Mouse (Mus musculus): ENCODE results near the gene Bcl2l13. TPM values are rescaled to one million over a fixed set of nuclear protein-coding genes. Genes with fewer than 3 reads are reported as not detected.
A peak's percentile ranks its signal among the peaks of the same experiment; 100 is the strongest.

The Bcl2l13 gene
- polyA plus RNA-seq, 1 experiment: 18.0 TPM

DNA sequence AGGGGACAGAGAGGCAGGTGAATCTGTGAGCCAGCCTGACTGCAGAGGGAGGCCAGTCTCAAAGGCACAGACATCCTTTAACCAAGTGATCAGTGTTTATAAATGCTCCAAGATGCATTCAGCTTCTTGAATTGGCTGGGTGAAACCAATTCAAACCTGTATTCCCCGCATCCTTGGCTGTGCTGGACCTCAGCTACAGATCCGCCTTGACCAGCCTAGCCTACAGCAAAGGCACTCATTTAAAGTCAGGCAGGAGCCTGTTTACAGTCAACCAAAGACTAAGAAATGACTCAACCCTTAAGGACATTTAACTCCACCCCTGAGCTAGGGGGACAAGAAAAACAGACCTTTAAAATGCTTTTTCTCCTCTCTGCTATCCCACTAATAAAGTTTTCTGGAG is 16.7 kb upstream of the Bcl2l13 start:
- Histone ChIP-seq H3K4me3 (ENCODE audit: extremely low read depth, insufficient read depth, insufficient read length) (no peak overlapping the region), H3K36me3 (ENCODE audit: control insufficient read depth, insufficient read depth, low read length) (peaks cover 19% of the 10 kb centered on the region), H3K27me3 (ENCODE audit: control insufficient read depth, insufficient read depth, low read length) (no peaks in the 10 kb centered on the region), H3K27ac (ENCODE audit: insufficient read depth, low read length) (no peak overlapping the region), H3K4me1 (ENCODE audit: control insufficient read depth, insufficient read depth, insufficient read length) (peaks cover 5% of the 10 kb centered on the region; the same call in 1 of the 2 replicates)
- 99% methylated on average over 2 of the region's 2 CpGs for WGBS
- TF ChIP-seq CTCF (IDR thresholded peaks at IDR 0.05; ENCODE audit: extremely low read depth, insufficient read depth, insufficient read length, insufficient replicate concordance) (no peak), POLR2A (IDR thresholded peaks at IDR 0.05; ENCODE audit: low read depth, low read length) (no peak)
- no peak for DNase-seq (ENCODE audit: low read depth in 1 of 2, low spot score in 2 of 2)

DNA sequence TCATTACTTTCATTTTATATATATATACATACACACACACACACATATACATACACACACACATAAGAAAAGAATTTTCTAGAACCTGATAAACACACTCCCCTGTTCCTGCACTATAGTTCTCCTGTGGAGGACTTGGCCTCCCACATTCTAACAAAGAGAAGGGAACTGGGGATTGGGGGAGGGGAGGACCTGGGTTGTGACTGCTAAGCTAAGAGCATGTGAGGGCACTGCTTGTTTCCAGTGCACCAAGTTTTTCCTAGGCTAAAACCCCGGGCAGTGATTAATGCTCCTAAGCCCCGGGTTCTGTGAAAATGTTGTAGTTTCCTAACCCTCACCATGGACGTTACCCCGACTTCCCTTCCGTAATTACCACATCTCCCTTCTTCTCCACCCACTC is 15.9 kb upstream of the Bcl2l13 start:
- no peak for DNase-seq (ENCODE audit: low read depth in 1 of 2, low spot score in 2 of 2)
- Histone ChIP-seq H3K4me3 (ENCODE audit: extremely low read depth, insufficient read depth, insufficient read length) (no peak overlapping the region), H3K36me3 (ENCODE audit: control insufficient read depth, insufficient read depth, low read length) (peaks cover 19% of the 10 kb centered on the region), H3K4me1 (ENCODE audit: control insufficient read depth, insufficient read depth, insufficient read length) (peaks cover 5% of the 10 kb centered on the region; the same call in 1 of the 2 replicates), H3K27ac (ENCODE audit: insufficient read depth, low read length) (no peak overlapping the region), H3K27me3 (ENCODE audit: control insufficient read depth, insufficient read depth, low read length) (no peaks in the 10 kb centered on the region)
- TF ChIP-seq POLR2A (IDR thresholded peaks at IDR 0.05; ENCODE audit: low read depth, low read length) (no peak), CTCF (IDR thresholded peaks at IDR 0.05; ENCODE audit: extremely low read depth, insufficient read depth, insufficient read length, insufficient replicate concordance) (no peak)
- 73% methylated on average over 5 of the region's 5 CpGs for WGBS

DNA sequence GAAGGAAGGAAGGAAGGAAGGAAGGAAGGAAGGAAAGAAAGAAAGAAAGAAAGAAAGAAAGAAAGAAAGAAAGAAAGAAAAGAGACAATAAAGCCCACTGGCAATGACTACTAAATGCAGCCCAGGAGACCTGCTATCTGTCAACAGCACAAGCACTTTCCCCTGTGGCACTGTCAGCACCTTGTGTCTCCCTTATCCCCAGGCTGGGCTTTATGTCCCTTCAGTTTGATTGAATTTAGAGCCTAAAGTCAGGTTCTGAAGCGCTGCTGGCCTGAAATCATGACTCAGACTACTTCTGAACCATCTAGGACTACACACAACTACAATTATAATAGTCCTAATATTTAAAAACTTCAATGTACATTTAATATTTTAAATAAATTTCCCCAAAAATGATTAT is 15.1 kb upstream of the Bcl2l13 start:
- 94% methylated on average over 1 of the region's 1 CpGs for WGBS
- Histone ChIP-seq H3K27me3 (ENCODE audit: control insufficient read depth, insufficient read depth, low read length) (no peaks in the 10 kb centered on the region), H3K4me3 (ENCODE audit: extremely low read depth, insufficient read depth, insufficient read length) (no peak overlapping the region), H3K27ac (ENCODE audit: insufficient read depth, low read length) (no peak overlapping the region), H3K4me1 (ENCODE audit: control insufficient read depth, insufficient read depth, insufficient read length) (peaks cover 5% of the 10 kb centered on the region; the same call in 1 of the 2 replicates), H3K36me3 (ENCODE audit: control insufficient read depth, insufficient read depth, low read length) (peaks cover 19% of the 10 kb centered on the region)
- TF ChIP-seq POLR2A (IDR thresholded peaks at IDR 0.05; ENCODE audit: low read depth, low read length): no peak
- no peak for TF ChIP-seq CTCF (IDR thresholded peaks at IDR 0.05; ENCODE audit: extremely low read depth, insufficient read depth, insufficient read length, insufficient replicate concordance)
- DNase-seq (ENCODE audit: low read depth in 1 of 2, low spot score in 2 of 2): no peak

DNA sequence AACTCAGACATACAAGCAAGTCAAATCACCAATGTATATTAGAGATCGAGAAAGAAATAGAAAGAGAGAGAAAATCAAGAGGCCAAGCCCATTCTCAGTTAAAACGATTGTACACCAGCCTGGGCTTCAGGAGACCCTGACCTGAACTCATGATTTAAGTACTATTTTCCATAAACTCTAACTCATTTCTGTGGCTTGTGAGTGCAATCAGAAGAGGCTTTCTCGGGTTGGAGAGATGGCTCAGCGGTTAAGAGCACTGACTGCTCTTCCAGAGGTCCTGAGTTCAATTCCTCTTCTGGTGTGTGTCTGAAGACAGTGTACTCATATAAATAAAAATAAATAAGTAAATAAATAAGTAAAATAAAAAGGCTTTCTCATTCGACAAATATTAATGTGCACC is 14.3 kb upstream of the Bcl2l13 start:
- Histone ChIP-seq H3K27me3 (ENCODE audit: control insufficient read depth, insufficient read depth, low read length) (no peaks in the 10 kb centered on the region), H3K36me3 (ENCODE audit: control insufficient read depth, insufficient read depth, low read length) (peaks cover 19% of the 10 kb centered on the region), H3K4me3 (ENCODE audit: extremely low read depth, insufficient read depth, insufficient read length) (peak overlapping the region; percentile 73), H3K27ac (ENCODE audit: insufficient read depth, low read length) (no peak overlapping the region), H3K4me1 (ENCODE audit: control insufficient read depth, insufficient read depth, insufficient read length) (peaks cover 5% of the 10 kb centered on the region; the same call in 1 of the 2 replicates)
- no peak for DNase-seq (ENCODE audit: low read depth in 1 of 2, low spot score in 2 of 2)
- TF ChIP-seq CTCF (IDR thresholded peaks at IDR 0.05; ENCODE audit: extremely low read depth, insufficient read depth, insufficient read length, insufficient replicate concordance) (no peak), POLR2A (IDR thresholded peaks at IDR 0.05; ENCODE audit: low read depth, low read length) (no peak)
- 32% methylated on average over 5 of the region's 5 CpGs for WGBS

DNA sequence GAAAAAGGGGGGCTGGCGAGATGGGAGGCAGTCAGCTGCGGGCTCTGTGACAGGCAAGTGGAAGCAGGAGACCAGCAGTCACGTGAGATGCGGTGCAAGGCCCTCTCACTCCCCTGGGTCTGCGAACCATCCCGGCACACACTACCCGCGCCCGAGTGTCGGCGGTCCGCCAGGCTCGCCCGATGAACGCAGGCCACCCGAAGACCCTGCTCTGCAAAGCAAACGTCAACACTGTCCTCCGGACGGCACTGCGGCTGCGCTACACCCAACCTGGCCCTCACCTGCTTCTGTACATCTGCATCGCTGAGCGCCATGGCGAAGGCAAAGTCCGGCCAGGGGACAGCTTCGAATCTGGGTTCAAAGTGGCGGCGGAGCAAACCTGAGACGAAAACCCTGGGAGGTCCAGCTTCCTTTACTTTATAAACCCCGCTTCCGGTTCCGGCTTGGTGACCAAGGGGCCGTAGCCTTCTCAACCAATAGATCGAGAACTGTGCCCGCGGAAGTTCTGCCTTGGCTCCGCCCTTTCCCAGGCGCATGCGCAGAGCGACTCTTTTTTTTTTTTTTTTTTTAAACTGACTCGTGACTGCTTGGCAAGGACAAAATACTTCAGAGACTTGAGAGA is 13.6 kb upstream of the Bcl2l13 start, which contains the start of gene Atp6v1e1:
Gene Atp6v1e1 (minus strand): TSS at position 487 of the 622 bp plus-strand sequence.
- peak within 1 kb of the TSS; percentile 73 for H3K4me3 ChIP-seq (ENCODE audit: extremely low read depth, insufficient read depth, insufficient read length)
- peaks cover 5% of the 10 kb centered on the region; the same call in 1 of the 2 replicates for H3K4me1 ChIP-seq (ENCODE audit: control insufficient read depth, insufficient read depth, insufficient read length)
- WGBS: under 1% methylated on average over 41 of the region's 41 CpGs
- peak within 1 kb of the TSS; percentile 82 for H3K27ac ChIP-seq (ENCODE audit: insufficient read depth, low read length)
- no peaks in the 10 kb centered on the region for H3K27me3 ChIP-seq (ENCODE audit: control insufficient read depth, insufficient read depth, low read length)
- DNase-seq (ENCODE audit: low read depth in 1 of 2, low spot score in 2 of 2): peak; percentile 89 to 93
- H3K36me3 ChIP-seq (ENCODE audit: control insufficient read depth, insufficient read depth, low read length): peaks cover 16% of the 10 kb centered on the region
- TF ChIP-seq CTCF (IDR thresholded peaks at IDR 0.05; ENCODE audit: extremely low read depth, insufficient read depth, insufficient read length, insufficient replicate concordance): no peak
- TF ChIP-seq POLR2A (IDR thresholded peaks at IDR 0.05; ENCODE audit: low read depth, low read length): peak; percentile 81

DNA sequence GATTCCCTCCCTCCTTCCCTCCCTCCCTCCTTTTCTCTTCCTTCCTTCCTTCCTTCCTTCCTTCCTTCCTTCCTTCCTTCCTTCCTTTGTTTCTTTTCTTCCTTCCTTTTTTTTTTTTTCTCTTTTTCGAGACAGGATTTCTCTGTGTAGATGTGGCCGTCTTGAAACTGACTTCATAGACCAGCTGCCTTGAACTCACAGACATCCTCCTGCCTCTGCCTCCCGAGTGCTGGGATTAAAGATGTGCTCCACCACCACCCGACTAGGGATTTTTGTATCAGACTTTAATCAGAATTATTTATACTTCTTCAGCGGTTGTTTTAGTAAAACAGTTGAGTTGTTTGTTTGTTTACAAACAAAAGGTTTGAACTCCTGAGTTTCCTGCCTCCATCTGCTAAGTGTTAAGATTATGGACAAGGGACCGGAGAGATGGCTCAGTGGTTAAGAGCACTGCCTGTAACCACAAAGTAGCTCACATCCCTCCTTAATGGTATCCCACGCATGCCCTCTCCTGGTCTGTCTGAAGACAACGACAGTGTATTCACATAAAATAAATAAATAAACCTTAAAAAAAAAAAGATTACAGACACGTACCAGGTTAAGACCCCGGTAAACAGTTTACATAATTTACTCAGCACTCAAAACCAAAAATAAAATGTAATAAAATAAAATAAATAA is 12.9 kb upstream of the Bcl2l13 start:
- H3K4me1 ChIP-seq (ENCODE audit: control insufficient read depth, insufficient read depth, insufficient read length): peaks cover 5% of the 10 kb centered on the region; the same call in 1 of the 2 replicates
- no peaks in the 10 kb centered on the region for H3K27me3 ChIP-seq (ENCODE audit: control insufficient read depth, insufficient read depth, low read length)
- no peak for DNase-seq (ENCODE audit: low read depth in 1 of 2, low spot score in 2 of 2)
- peak overlapping the region; percentile 41 for H3K4me3 ChIP-seq (ENCODE audit: extremely low read depth, insufficient read depth, insufficient read length)
- 57% methylated on average over 10 of the region's 10 CpGs for WGBS
- peaks cover 10% of the 10 kb centered on the region for H3K36me3 ChIP-seq (ENCODE audit: control insufficient read depth, insufficient read depth, low read length)
- TF ChIP-seq POLR2A (IDR thresholded peaks at IDR 0.05; ENCODE audit: low read depth, low read length) (no peak), CTCF (IDR thresholded peaks at IDR 0.05; ENCODE audit: extremely low read depth, insufficient read depth, insufficient read length, insufficient replicate concordance) (no peak)
- H3K27ac ChIP-seq (ENCODE audit: insufficient read depth, low read length): peak overlapping the region; percentile 30; the same call in 1 of the 2 replicates

Data from spleen, adult 2 months (tissue).